Mouse (Mus musculus): ENCODE measurements around the gene Dnah17.

GRCm38 (mm10) chr11:118068812-118069332 lies 61.6 kb downstream of the Dnah17 start:
- TF ChIP-seq CTCF (conservative IDR thresholded peaks at IDR 0.05; ENCODE audit: low read length) (no peak), POU5F1 (IDR thresholded peaks at IDR 0.05; ENCODE audit: borderline replicate concordance, low read length) (no peak)
